Mouse (Mus musculus) stomach, embryonic 15.5 days (tissue): Measurements from ENCODE around the gene Mif. TPM values are rescaled to one million over a fixed set of nuclear protein-coding genes. Genes with fewer than 3 reads are reported as not detected.
"Not testable (repeated sequence)": the region's sequence is repeated elsewhere in the genome, so short reads cannot be mapped to it uniquely, and the experiment has no call there.

Experiments
- ATAC-seq: fragments of 200-750 bp; cut with Nextera tagmentation; 2 replicates; pipeline ENCODE4 v1.8.0; 2017; ENCODE audit warnings: low read depth, moderate number of reproducible peaks, moderate TSS enrichment; ENCODE audit not compliant: insufficient read depth, low FRiP score
- H3K27ac ChIP-seq: fragments of 300-500 bp; sonication (generic); 2 replicates; pipeline ENCODE4 v1.5.1; 2015; ENCODE audit warnings: mild to moderate bottlenecking, inconsistent platforms
- H3K27me3 ChIP-seq: fragments of 300-500 bp; sonication (generic); replicated peaks from 2 replicates; pipeline ENCODE4 v1.6.1; 2015; ENCODE audit warnings: inconsistent platforms
- H3K36me3 ChIP-seq: fragments of 300-500 bp; sonication (generic); 2 replicates; pipeline ENCODE4 v1.6.1; 2015; ENCODE audit warnings: inconsistent platforms
- H3K4me1 ChIP-seq: fragments of 300-500 bp; sonication (generic); 2 replicates; pipeline ENCODE4 v1.6.1; 2015; ENCODE audit warnings: inconsistent platforms
- H3K4me2 ChIP-seq: fragments of 300-500 bp; sonication (generic); 2 replicates; pipeline ENCODE4 v1.6.1; 2015; ENCODE audit warnings: mild to moderate bottlenecking, inconsistent platforms
- H3K4me3 ChIP-seq: fragments of 300-500 bp; sonication (generic); replicated peaks from 2 replicates; pipeline ENCODE4 v1.5.1; 2015; ENCODE audit warnings: inconsistent platforms
- H3K9ac ChIP-seq: fragments of 300-500 bp; sonication (generic); 2 replicates; pipeline ENCODE4 v1.6.1; 2015; ENCODE audit warnings: inconsistent platforms
- H3K9me3 ChIP-seq: fragments of 300-500 bp; sonication (generic); 2 replicates; pipeline ENCODE4 v1.6.1; 2016; ENCODE audit warnings: inconsistent platforms
- WGBS: fragments of 180-500 bp; shearing (Covaris S2); methylation state at CpG from one replicate; pipeline ENCODE4 v1.1.7; 2015; 5-methylcytosine and 5-hydroxymethylcytosine counted together
- polyA plus RNA-seq: library from polyadenylated mRNA; unstranded; fragments of >200 nt; fragmentation: Nextera tagmentation; extraction: Ambion mirVana; gene quantifications from 2 replicates; pipeline ENCODE4 v1.2.1, GENCODE M21; 2015

The Mif gene
- 1,866 and 1,981 TPM in 2 replicates for polyA plus RNA-seq

- peaks cover 15% of the 10 kb centered on the region for H3K4me1 ChIP-seq
- H3K4me2 ChIP-seq, result peak within 1 kb of the TSS; percentile 73
- peak within 1 kb of the TSS; percentile 85 for H3K9ac ChIP-seq
- H3K27ac ChIP-seq, result peak within 1 kb of the TSS; percentile 96
- H3K36me3 ChIP-seq, H3K27me3 ChIP-seq, H3K9me3 ChIP-seq: not testable (repeated sequence)
- under 1% methylated on average over 46 of the region's 46 CpGs for WGBS
- H3K4me3 ChIP-seq, result peak within 1 kb of the TSS; percentile 77
- ATAC-seq, result peak; percentile 96
Measured at GRCm38 (mm10) chr10:75859786-75860470, at the start of gene Mif. TSS of gene Mif (minus strand) at chr10:75860240.

DNA sequence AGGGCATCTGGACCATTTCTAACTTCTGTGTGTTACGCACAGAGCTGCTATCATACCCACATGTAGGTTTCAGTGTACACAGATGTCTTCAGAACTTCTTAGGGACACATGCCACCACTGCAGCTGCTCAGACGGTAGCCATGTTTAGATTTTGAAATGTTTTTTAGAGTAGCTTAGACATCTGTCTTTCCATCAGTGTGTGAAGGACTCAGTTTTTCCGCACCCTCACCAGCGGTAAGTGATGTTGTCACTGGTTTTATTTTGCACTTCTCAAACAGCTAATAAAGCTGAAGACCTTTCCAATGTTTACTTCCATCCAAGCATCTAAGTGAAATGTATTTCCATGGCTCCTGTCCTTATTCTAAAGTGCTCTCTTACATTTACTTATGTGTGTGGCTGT, 46.8 kb upstream of the Mif start:
- H3K9me3 ChIP-seq, result no peaks in the 10 kb centered on the region
- ATAC-seq, result no peak
- peaks cover 68% of the 10 kb centered on the region for H3K36me3 ChIP-seq
- 94% methylated on average over 4 of the region's 4 CpGs for WGBS
- no peak overlapping the region for H3K4me3 ChIP-seq
- H3K4me2 ChIP-seq, result no peak overlapping the region
- no peak overlapping the region for H3K27ac ChIP-seq
- no peaks in the 10 kb centered on the region for H3K4me1 ChIP-seq
- H3K9ac ChIP-seq, result no peak overlapping the region
- H3K27me3 ChIP-seq, result no peaks in the 10 kb centered on the region

DNA sequence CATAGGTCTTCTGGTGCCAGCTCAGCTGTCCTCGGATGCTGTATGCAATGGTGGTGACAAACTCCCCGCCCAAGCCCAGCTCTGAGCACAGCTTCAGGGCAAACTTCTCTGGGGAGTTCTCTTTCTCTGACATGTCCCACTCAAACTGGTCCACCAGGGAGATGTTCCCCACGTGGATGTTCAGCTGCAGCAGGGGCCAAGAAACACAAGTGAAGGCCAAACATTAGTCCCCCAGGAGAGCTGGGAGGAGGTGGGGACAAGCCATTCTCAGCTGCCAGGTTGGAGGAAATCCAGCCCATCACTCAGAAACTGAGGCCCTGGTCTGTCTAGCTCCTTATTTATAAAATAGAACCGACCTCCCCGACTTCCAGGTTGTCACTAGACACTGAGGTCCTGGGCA, 44.4 kb upstream of the Mif start:
- WGBS, result 87% methylated on average over 5 of the region's 5 CpGs
- H3K36me3 ChIP-seq, result peaks cover 52% of the 10 kb centered on the region
- no peak overlapping the region for H3K4me3 ChIP-seq
- no peak overlapping the region for H3K4me2 ChIP-seq
- H3K9me3 ChIP-seq, result no peaks in the 10 kb centered on the region
- no peaks in the 10 kb centered on the region for H3K4me1 ChIP-seq
- H3K27me3 ChIP-seq, result no peaks in the 10 kb centered on the region
- no peak for ATAC-seq
- no peak overlapping the region for H3K27ac ChIP-seq
- H3K9ac ChIP-seq, result no peak overlapping the region

DNA sequence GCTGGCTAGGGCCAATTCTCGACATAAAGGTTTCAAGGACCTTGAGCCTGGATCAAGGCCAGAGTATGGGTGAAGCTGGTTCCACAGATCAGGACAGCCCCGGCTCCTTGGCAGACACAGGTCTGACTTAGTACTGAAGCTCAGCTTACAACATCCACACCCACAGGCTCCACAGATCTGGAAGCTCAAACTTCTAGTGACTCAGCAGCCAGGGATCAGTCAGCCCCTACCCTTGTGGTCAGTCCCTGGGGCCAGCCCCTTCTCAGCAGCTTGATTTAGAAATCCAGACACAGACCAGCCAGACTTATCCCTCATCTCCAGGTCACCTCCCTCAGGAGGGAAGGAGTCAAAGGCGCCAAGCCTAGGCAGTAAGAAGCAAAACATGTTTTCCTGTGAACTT, 38.8 kb upstream of the Mif start:
- ATAC-seq, result no peak
- 62% methylated on average over 3 of the region's 3 CpGs for WGBS
- Histone ChIP-seq H3K9ac (no peak overlapping the region), H3K4me1 (0 out of 2 replicates have a peak, but pooled peaks cover 6% of the 10 kb centered on the region), H3K36me3 (peaks cover 49% of the 10 kb centered on the region), H3K4me2 (no peak overlapping the region), H3K27me3 (no peaks in the 10 kb centered on the region), H3K9me3 (no peaks in the 10 kb centered on the region), H3K4me3 (no peak overlapping the region), H3K27ac (no peak overlapping the region)

DNA sequence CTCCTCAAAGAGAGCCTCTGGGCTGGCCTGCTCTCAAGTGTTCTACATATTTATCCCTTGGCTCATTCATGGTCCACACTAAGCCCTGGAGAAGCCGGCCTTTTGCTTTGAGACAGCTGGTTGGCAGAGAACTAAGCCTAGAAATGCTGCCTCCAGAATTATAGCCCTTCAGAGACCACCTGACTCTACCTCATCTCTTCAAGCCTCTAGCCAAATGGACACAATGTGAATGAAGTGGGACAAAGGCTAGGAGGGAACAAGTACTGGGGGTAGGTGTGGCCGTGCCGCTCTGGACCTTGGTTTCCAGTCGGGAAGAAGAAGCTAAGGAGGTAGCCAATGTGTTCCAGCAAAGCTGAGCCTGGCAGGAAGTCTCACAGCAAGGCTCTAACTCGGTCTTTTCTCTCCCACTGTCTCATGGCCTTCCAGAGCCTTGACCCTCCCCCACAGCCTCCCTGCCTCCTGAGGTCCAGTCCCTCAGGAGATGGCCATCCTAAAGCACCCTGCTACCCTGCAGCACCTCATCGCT, 38.1 kb upstream of the Mif start:
- Histone ChIP-seq H3K27ac (no peak overlapping the region), H3K9me3 (no peaks in the 10 kb centered on the region), H3K4me1 (peaks cover 13% of the 10 kb centered on the region), H3K36me3 (peaks cover 41% of the 10 kb centered on the region), H3K4me3 (no peak overlapping the region), H3K4me2 (no peak overlapping the region), H3K9ac (no peak overlapping the region), H3K27me3 (no peaks in the 10 kb centered on the region)
- WGBS, result 72% methylated on average over 6 of the region's 6 CpGs
- ATAC-seq, result no peak

DNA sequence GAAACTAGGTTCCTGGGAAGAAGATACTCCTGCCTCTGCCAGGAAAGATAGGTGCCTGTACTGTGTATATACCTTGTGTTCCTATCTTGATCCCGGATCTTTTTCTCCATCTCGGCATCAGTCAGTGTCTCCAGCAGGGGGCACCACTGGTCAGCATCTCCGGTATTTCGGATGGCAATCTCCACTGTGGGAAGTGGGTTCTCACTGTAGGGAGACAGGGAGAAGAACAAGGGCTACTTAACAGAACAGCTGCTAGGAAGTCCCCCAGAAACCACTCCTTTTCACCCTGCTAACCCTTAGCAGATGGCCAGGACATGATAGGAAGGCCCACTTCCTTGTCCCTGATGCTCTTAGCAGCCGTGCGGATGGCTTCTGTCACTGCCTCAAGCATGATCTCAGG, 37.3 kb upstream of the Mif start:
- Histone ChIP-seq H3K36me3 (peaks cover 38% of the 10 kb centered on the region), H3K27ac (no peak overlapping the region), H3K4me3 (no peak overlapping the region), H3K9me3 (no peaks in the 10 kb centered on the region), H3K9ac (no peak overlapping the region), H3K4me2 (no peak overlapping the region), H3K27me3 (no peaks in the 10 kb centered on the region), H3K4me1 (peaks cover 13% of the 10 kb centered on the region)
- ATAC-seq, result no peak
- 39% methylated on average over 6 of the region's 6 CpGs for WGBS

GRCm38 (mm10) chr10:75896208-75896607, 36.2 kb upstream of the Mif start:
- no peak for ATAC-seq
- H3K36me3 ChIP-seq, result peaks cover 28% of the 10 kb centered on the region
- no peaks in the 10 kb centered on the region for H3K27me3 ChIP-seq
- H3K4me3 ChIP-seq, result no peak overlapping the region
- H3K9me3 ChIP-seq, result no peaks in the 10 kb centered on the region
- no peak overlapping the region for H3K27ac ChIP-seq
- H3K4me2 ChIP-seq, result no peak overlapping the region
- no peak overlapping the region for H3K9ac ChIP-seq
- WGBS, result 88% methylated on average over 1 of the region's 1 CpGs
- H3K4me1 ChIP-seq, result peaks cover 13% of the 10 kb centered on the region

GRCm38 (mm10) chr10:75895730-75896129, 35.7 kb upstream of the Mif start:
- peaks cover 28% of the 10 kb centered on the region for H3K36me3 ChIP-seq
- H3K4me3 ChIP-seq, result no peak overlapping the region
- H3K9ac ChIP-seq, result no peak overlapping the region
- ATAC-seq, result no peak
- H3K27me3 ChIP-seq, result no peaks in the 10 kb centered on the region
- H3K4me1 ChIP-seq, result peaks cover 13% of the 10 kb centered on the region
- no peak overlapping the region for H3K27ac ChIP-seq
- H3K4me2 ChIP-seq, result no peak overlapping the region
- H3K9me3 ChIP-seq, result no peaks in the 10 kb centered on the region
- WGBS, result 94% methylated on average over 5 of the region's 5 CpGs

DNA sequence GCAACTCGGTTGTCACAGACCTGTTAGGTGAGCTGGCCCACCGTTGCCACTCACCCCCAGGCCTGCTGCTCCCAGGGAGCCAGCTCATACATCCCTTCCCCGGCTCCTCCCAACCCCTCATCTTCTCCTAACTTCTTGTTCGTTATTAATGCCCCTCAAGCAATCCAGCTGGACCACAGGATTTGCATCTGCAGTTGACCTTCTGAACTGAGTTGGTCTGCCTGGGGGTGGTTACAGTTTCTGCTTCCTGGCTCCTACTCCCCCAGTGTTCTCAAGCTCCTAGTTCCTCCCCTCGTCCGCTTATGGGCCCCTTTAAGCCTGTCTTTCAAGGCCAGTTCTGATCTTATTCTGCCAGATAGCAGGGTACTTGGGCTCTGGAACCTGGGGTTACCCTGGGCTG, 34.6 kb upstream of the Mif start:
- Histone ChIP-seq H3K4me3 (no peak overlapping the region), H3K4me2 (0 out of 2 replicates have a peak overlapping the region, but pooled peaks have one; percentile 97), H3K36me3 (peaks cover 28% of the 10 kb centered on the region), H3K27me3 (no peaks in the 10 kb centered on the region), H3K9ac (no peak overlapping the region), H3K4me1 (peaks cover 15% of the 10 kb centered on the region), H3K9me3 (no peaks in the 10 kb centered on the region), H3K27ac (no peak overlapping the region)
- WGBS, result 63% methylated on average over 6 of the region's 6 CpGs
- ATAC-seq, result no peak

DNA sequence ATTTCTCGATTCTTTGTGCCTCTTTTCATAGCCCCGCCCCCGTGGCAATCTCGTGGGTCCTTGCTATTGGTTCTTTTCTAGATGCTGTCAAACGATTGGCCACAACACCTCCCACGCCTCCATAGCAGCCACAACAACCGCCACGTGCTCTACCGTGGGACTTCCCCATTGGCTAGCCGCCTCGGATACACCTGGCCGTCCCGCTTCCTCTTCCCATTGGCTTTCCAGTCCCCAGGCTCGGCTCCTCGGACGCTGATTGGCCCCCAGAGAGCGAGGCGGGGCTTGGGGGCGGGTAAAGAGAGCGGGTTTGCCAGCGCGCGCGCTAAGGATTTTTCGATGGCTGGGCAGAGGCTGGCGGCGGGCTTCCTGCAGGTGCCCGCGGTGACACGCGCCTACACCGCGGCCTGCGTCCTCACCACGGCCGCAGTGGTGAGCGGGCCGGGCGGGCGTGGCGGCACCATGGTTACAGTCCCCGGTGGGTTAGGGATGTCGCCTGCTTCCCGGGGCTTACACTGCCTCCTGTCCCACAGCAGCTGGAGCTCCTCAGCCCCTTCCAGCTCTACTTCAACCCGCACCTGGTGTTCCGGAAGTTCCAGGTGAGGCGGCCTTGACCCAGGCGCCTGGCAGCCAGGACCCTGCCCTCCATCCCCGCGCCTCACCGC, 33.2 kb upstream of the Mif start, which contains the start of gene Derl3:
Gene Derl3 (plus strand): TSS at position 325 of the 662 bp plus-strand sequence.
- WGBS, result 1% methylated on average over 51 of the region's 51 CpGs
- Histone ChIP-seq H3K27ac (no peak within 1 kb of the TSS), H3K9ac (peak within 1 kb of the TSS; percentile 37), H3K27me3 (no peaks in the 10 kb centered on the region), H3K36me3 (peaks cover 28% of the 10 kb centered on the region), H3K4me3 (peak within 1 kb of the TSS; percentile 49), H3K4me2 (peak within 1 kb of the TSS; percentile 97), H3K9me3 (no peaks in the 10 kb centered on the region), H3K4me1 (peaks cover 18% of the 10 kb centered on the region)
- ATAC-seq, result peak; percentile 99

- no peak overlapping the region for H3K9ac ChIP-seq
- no peaks in the 10 kb centered on the region for H3K27me3 ChIP-seq
- no peaks in the 10 kb centered on the region for H3K9me3 ChIP-seq
- no peak overlapping the region for H3K4me3 ChIP-seq
- no peak overlapping the region for H3K27ac ChIP-seq
- no peak overlapping the region for H3K4me2 ChIP-seq
- H3K4me1 ChIP-seq, result peaks cover 14% of the 10 kb centered on the region
- ATAC-seq, result no peak
- WGBS, result 38% methylated on average over 8 of the region's 8 CpGs
- no peaks in the 10 kb centered on the region for H3K36me3 ChIP-seq
Measured at GRCm38 (mm10) chr10:75889406-75890153, 29.5 kb upstream of the Mif start.

- H3K9ac ChIP-seq, H3K36me3 ChIP-seq, H3K27me3 ChIP-seq, H3K4me3 ChIP-seq, H3K27ac ChIP-seq, ATAC-seq, H3K9me3 ChIP-seq, H3K4me2 ChIP-seq: not testable (repeated sequence)
- H3K4me1 ChIP-seq, result peaks cover 11% of the 10 kb centered on the region
- WGBS, result 93% methylated on average over 5 of the region's 5 CpGs
Measured at GRCm38 (mm10) chr10:75887504-75887903, 27.5 kb upstream of the Mif start.
